Mouse (Mus musculus): Measurements from ENCODE around the gene Tanc1.
"Not testable (repeated sequence)": the region's sequence is repeated elsewhere in the genome, so short reads cannot be mapped to it uniquely, and the experiment has no call there.

The Tanc1 gene

GRCm38 (mm10) chr2:59841944-59842343 lies 230.1 kb downstream of the Tanc1 start:
- peaks cover 51% of the 10 kb centered on the region for H3K4me1 ChIP-seq (replicated peaks; ENCODE audit: low read depth, low read length)
- TF ChIP-seq POU5F1 (IDR thresholded peaks at IDR 0.05; ENCODE audit: borderline replicate concordance, low read length) (no peak), NANOG (IDR thresholded peaks at IDR 0.05; ENCODE audit: borderline replicate concordance, low read length) (no peak), CTCF (conservative IDR thresholded peaks at IDR 0.05; ENCODE audit: low read length) (no peak)
- H3K27me3 ChIP-seq (ENCODE audit: insufficient read depth, low read length), result no peaks in the 10 kb centered on the region
- peaks cover 94% of the 10 kb centered on the region for H3K36me3 ChIP-seq (ENCODE audit: insufficient read depth, low read length)
- H3K9me3 ChIP-seq (ENCODE audit: low read length), result no peaks in the 10 kb centered on the region
- H3K4me3 ChIP-seq (replicated peaks; ENCODE audit: low read length), result peak overlapping the region; percentile 45

- Histone ChIP-seq H3K9me3 (ENCODE audit: low read length) (no peaks in the 10 kb centered on the region), H3K4me1 (replicated peaks; ENCODE audit: low read depth, low read length) (peaks cover 51% of the 10 kb centered on the region), H3K4me3 (replicated peaks; ENCODE audit: low read length) (peak overlapping the region; percentile 61), H3K27me3 (ENCODE audit: insufficient read depth, low read length) (no peaks in the 10 kb centered on the region), H3K36me3 (ENCODE audit: insufficient read depth, low read length) (peaks cover 87% of the 10 kb centered on the region)
- no peak for TF ChIP-seq CTCF (conservative IDR thresholded peaks at IDR 0.05; ENCODE audit: low read length)
- no peak for TF ChIP-seq POU5F1 (IDR thresholded peaks at IDR 0.05; ENCODE audit: borderline replicate concordance, low read length)
- TF ChIP-seq NANOG (IDR thresholded peaks at IDR 0.05; ENCODE audit: borderline replicate concordance, low read length), result no peak
Observed at GRCm38 (mm10) chr2:59842556-59843008, 230.7 kb downstream of the Tanc1 start.

GRCm38 (mm10) chr2:59843156-59843555 lies 231.3 kb downstream of the Tanc1 start:
- Histone ChIP-seq H3K4me1 (replicated peaks; ENCODE audit: low read depth, low read length) (peaks cover 51% of the 10 kb centered on the region), H3K9me3 (ENCODE audit: low read length) (no peaks in the 10 kb centered on the region)
- TF ChIP-seq NANOG (IDR thresholded peaks at IDR 0.05; ENCODE audit: borderline replicate concordance, low read length), result no peak
- TF ChIP-seq POU5F1 (IDR thresholded peaks at IDR 0.05; ENCODE audit: borderline replicate concordance, low read length), result no peak

GRCm38 (mm10) chr2:59843848-59844247 lies 232.0 kb downstream of the Tanc1 start:
- H3K36me3 ChIP-seq (ENCODE audit: insufficient read depth, low read length), result peaks cover 75% of the 10 kb centered on the region
- H3K9me3 ChIP-seq (ENCODE audit: low read length), result no peaks in the 10 kb centered on the region

More at GRCm38 (mm10) chr2:59843156-59843555, 231.3 kb downstream of the Tanc1 start:
- Histone ChIP-seq H3K27me3 (ENCODE audit: insufficient read depth, low read length) (no peaks in the 10 kb centered on the region), H3K36me3 (ENCODE audit: insufficient read depth, low read length) (peaks cover 82% of the 10 kb centered on the region), H3K4me3 (replicated peaks; ENCODE audit: low read length) (peak overlapping the region; percentile 61)

GRCm38 (mm10) chr2:59851885-59852284 lies 240.0 kb downstream of the Tanc1 start:
- H3K9me3 ChIP-seq (ENCODE audit: low read length); H3K4me3 ChIP-seq (replicated peaks; ENCODE audit: low read length): not testable (repeated sequence)

More at GRCm38 (mm10) chr2:59843848-59844247, 232.0 kb downstream of the Tanc1 start:
- H3K27me3 ChIP-seq (ENCODE audit: insufficient read depth, low read length), result no peaks in the 10 kb centered on the region
- TF ChIP-seq NANOG (IDR thresholded peaks at IDR 0.05; ENCODE audit: borderline replicate concordance, low read length) (no peak), POU5F1 (IDR thresholded peaks at IDR 0.05; ENCODE audit: borderline replicate concordance, low read length) (no peak), CTCF (conservative IDR thresholded peaks at IDR 0.05; ENCODE audit: low read length) (no peak)
- H3K4me3 ChIP-seq (replicated peaks; ENCODE audit: low read length), result peak overlapping the region; percentile 61
- peaks cover 51% of the 10 kb centered on the region for H3K4me1 ChIP-seq (replicated peaks; ENCODE audit: low read depth, low read length)

GRCm38 (mm10) chr2:59852916-59853315 lies 241.1 kb downstream of the Tanc1 start:
- no peaks in the 10 kb centered on the region for H3K9me3 ChIP-seq (ENCODE audit: low read length)
- peaks cover 9% of the 10 kb centered on the region; the same call in 1 of the 2 replicates for H3K4me1 ChIP-seq (replicated peaks; ENCODE audit: low read depth, low read length)
- peaks cover 27% of the 10 kb centered on the region for H3K36me3 ChIP-seq (ENCODE audit: insufficient read depth, low read length)
- no peaks in the 10 kb centered on the region for H3K27me3 ChIP-seq (ENCODE audit: insufficient read depth, low read length)
- TF ChIP-seq CTCF (conservative IDR thresholded peaks at IDR 0.05; ENCODE audit: low read length) (no peak), NANOG (IDR thresholded peaks at IDR 0.05; ENCODE audit: borderline replicate concordance, low read length) (no peak), POU5F1 (IDR thresholded peaks at IDR 0.05; ENCODE audit: borderline replicate concordance, low read length) (no peak)
- no peak overlapping the region for H3K4me3 ChIP-seq (replicated peaks; ENCODE audit: low read length)

More at GRCm38 (mm10) chr2:59851885-59852284, 240.0 kb downstream of the Tanc1 start:
- not testable (repeated sequence) for H3K4me1 ChIP-seq (replicated peaks; ENCODE audit: low read depth, low read length); H3K27me3 ChIP-seq (ENCODE audit: insufficient read depth, low read length)
- peaks cover 19% of the 10 kb centered on the region for H3K36me3 ChIP-seq (ENCODE audit: insufficient read depth, low read length)

- H3K9me3 ChIP-seq (ENCODE audit: low read length), result no peaks in the 10 kb centered on the region
Observed at GRCm38 (mm10) chr2:59853543-59853942, 241.7 kb downstream of the Tanc1 start.

GRCm38 (mm10) chr2:59854363-59854762 lies 242.5 kb downstream of the Tanc1 start:
- Histone ChIP-seq H3K4me1 (replicated peaks; ENCODE audit: low read depth, low read length) (peaks cover 12% of the 10 kb centered on the region; the same call in 1 of the 2 replicates), H3K36me3 (ENCODE audit: insufficient read depth, low read length) (peaks cover 31% of the 10 kb centered on the region), H3K4me3 (replicated peaks; ENCODE audit: low read length) (no peak overlapping the region), H3K27me3 (ENCODE audit: insufficient read depth, low read length) (no peaks in the 10 kb centered on the region), H3K9me3 (ENCODE audit: low read length) (no peaks in the 10 kb centered on the region)
- TF ChIP-seq NANOG (IDR thresholded peaks at IDR 0.05; ENCODE audit: borderline replicate concordance, low read length) (no peak), CTCF (conservative IDR thresholded peaks at IDR 0.05; ENCODE audit: low read length) (no peak), POU5F1 (IDR thresholded peaks at IDR 0.05; ENCODE audit: borderline replicate concordance, low read length) (no peak)

More at GRCm38 (mm10) chr2:59853543-59853942, 241.7 kb downstream of the Tanc1 start:
- TF ChIP-seq CTCF (conservative IDR thresholded peaks at IDR 0.05; ENCODE audit: low read length) (no peak), POU5F1 (IDR thresholded peaks at IDR 0.05; ENCODE audit: borderline replicate concordance, low read length) (no peak), NANOG (IDR thresholded peaks at IDR 0.05; ENCODE audit: borderline replicate concordance, low read length) (no peak)
- Histone ChIP-seq H3K4me1 (replicated peaks; ENCODE audit: low read depth, low read length) (peaks cover 9% of the 10 kb centered on the region; the same call in 1 of the 2 replicates), H3K4me3 (replicated peaks; ENCODE audit: low read length) (no peak overlapping the region), H3K27me3 (ENCODE audit: insufficient read depth, low read length) (no peaks in the 10 kb centered on the region), H3K36me3 (ENCODE audit: insufficient read depth, low read length) (peaks cover 29% of the 10 kb centered on the region)

- H3K9me3 ChIP-seq (ENCODE audit: low read length), result no peaks in the 10 kb centered on the region
- TF ChIP-seq POU5F1 (IDR thresholded peaks at IDR 0.05; ENCODE audit: borderline replicate concordance, low read length) (no peak), CTCF (conservative IDR thresholded peaks at IDR 0.05; ENCODE audit: low read length) (no peak), NANOG (IDR thresholded peaks at IDR 0.05; ENCODE audit: borderline replicate concordance, low read length) (no peak)
- no peak overlapping the region for H3K4me3 ChIP-seq (replicated peaks; ENCODE audit: low read length)
- peaks cover 25% of the 10 kb centered on the region for H3K36me3 ChIP-seq (ENCODE audit: insufficient read depth, low read length)
- no peaks in the 10 kb centered on the region for H3K27me3 ChIP-seq (ENCODE audit: insufficient read depth, low read length)
- 0 out of 2 replicates have a peak, but pooled peaks cover 4% of the 10 kb centered on the region for H3K4me1 ChIP-seq (replicated peaks; ENCODE audit: low read depth, low read length)
Observed at GRCm38 (mm10) chr2:59862618-59863017, 250.8 kb downstream of the Tanc1 start.

Data from E14TG2a.4 (cell line).